Mouse (Mus musculus) embryo, embryonic 11 days (tissue): Measurements from ENCODE around the gene Svopl.
A peak's percentile ranks its signal among the peaks of the same experiment; 100 is the strongest.

Experiments
- DNase-seq: peaks from one replicate; pipeline ENCODE4 v3.0.0-alpha.2; 2015

Svopl gene

DNA sequence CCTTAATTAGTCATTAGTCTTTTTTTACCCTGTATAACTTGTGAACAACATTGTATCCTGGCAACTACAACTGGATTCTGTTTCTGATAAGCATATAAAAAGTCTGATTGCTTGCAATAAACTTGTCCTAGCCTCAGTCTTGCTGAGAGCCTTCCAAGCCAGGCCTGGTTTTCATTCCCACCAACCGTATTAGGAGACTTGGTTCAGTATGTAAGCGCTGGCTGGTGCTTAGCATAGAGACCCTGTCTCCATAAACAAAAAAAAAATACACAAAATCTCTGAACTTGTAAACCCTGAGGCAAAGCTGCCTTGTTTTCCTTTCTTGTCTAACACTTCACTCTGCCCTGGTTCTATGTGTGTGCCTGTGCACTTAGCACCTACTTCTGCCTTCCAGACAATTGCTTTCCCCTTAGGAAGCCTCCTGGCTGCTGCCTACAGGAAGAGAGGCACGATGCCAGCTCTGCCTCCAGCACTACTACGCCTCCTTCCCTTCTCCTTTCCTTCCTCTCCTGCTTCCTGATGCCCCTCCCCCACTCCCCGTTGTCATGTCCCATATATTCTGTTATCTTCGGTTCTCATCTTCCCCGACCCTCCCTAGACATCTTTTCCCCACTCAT lies 14.8 kb downstream of the Svopl start:
- DNase-seq, result peak; percentile 14

DNA sequence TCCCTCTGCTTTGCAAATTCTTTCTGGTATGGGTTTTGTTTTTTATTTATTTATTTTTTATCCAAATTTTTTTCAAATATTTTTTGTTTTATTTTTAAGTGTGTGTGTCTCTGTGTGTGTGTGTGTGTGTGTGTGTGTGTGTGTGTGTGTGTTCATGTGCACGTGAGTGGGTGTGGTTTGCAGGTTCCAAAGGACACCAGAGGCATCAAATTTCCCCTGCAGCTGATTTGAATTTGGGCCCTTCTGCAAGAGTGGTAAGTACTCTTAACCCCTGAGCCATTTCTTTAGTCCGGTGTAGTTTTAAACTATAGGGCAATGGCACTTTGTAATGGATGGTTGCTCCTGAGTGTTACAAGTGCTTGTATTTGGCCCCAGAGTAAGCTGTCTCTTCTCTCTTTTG lies 18.6 kb downstream of the Svopl start:
- DNase-seq, result no peak

DNA sequence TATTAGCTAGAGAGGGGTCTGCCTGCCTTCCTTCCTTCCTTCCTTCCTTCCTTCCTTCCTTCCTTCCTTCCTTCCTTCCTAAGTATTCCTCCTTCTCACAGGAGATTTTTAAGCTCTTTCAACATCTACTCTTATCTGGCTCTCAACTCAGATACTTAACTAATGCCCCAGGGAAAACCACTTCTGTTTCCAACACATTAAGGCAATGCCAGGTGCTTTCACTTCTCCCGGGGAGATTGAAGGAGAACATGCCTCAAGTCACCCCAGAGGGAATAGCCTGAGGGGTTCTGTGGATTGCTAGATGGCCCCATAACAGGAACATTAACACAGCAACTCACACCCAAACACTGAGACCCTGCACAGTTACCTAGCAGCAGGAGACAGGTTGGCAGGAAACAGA lies 19.0 kb downstream of the Svopl start:
- no peak for DNase-seq

GRCm38 (mm10) chr6:38023284-38023683 lies 23.5 kb downstream of the Svopl start:
- DNase-seq, result no peak

DNA sequence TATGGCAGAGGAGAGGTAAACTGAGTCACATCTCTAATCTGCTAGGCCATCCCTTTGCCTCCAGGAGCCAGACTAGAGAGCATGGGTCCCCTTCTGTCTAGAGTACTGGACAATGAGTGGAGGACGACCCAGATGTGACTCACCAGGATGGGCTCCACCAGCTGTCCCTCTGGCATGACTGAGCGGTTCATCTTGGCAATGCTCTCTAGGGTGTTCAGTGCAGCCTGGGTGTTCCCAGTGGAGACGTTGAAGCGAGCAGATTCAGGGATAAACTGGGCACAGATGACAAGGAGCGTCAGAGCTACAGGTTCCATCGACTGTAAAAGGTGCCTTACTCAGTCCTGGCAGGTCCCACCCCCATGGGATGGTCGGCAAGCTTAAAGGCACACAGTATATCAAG lies 25.4 kb downstream of the Svopl start:
- DNase-seq, result no peak

- DNase-seq, result no peak
These were observed 34.0 kb downstream of the Svopl start for GRCm38 (mm10) chr6:38012829-38013228.

- DNase-seq, result peak; percentile 84
These were observed 39.3 kb downstream of the Svopl start for GRCm38 (mm10) chr6:38007459-38007858.

DNA sequence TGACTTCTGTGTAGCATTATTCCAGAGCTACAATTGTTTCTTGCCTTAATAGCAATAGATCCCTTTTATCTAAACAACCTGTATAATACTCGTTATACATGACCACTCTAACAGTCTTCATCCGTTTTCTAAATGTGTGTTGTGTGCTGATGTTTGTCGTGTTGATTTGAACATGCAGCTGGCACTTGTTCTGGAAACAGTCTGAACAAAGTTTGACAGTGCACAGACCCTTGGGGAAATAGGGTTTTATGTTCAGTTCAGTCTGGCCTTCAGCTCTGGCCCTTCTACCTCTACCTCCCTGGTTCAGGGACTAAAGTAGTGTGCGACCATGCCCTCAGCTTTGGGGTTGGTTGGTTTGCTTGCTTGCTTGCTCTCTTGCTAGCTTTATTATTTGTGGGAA lies 79.4 kb downstream of the Svopl start:
- DNase-seq, result no peak

GRCm38 (mm10) chr6:37951306-37951705 lies 95.5 kb downstream of the Svopl start:
- no peak for DNase-seq

GRCm38 (mm10) chr6:37936498-37936897 lies 110.3 kb downstream of the Svopl start:
- DNase-seq, result peak; percentile 28
